Mouse (Mus musculus) liver, adult 2 months (tissue): ENCODE data around the gene Acap1. TPM values are rescaled to one million over a fixed set of nuclear protein-coding genes. Genes with fewer than 3 reads are reported as not detected.

Experiments used
- DNase-seq: peaks from one replicate; pipeline ENCODE4 v3.0.0-alpha.2; 2011; ENCODE audit warnings: low read depth, low spot score; ENCODE audit errors: extremely low read depth
- H3K27ac ChIP-seq: fragments of 200-500 bp; replicated peaks from 2 replicates; pipeline ENCODE4 v1.5.1; 2012; ENCODE audit warnings: low read depth, mild to moderate bottlenecking, control low read depth, inconsistent platforms, low read length; ENCODE audit not compliant: insufficient read depth
- H3K27me3 ChIP-seq: fragments of 200-500 bp; 2 replicates; pipeline ENCODE4 v1.6.1; 2012; ENCODE audit warnings: mild to moderate bottlenecking, moderate library complexity, low read length, inconsistent platforms; ENCODE audit not compliant: control insufficient read depth, insufficient read depth
- H3K36me3 ChIP-seq: fragments of 200-500 bp; 2 replicates; pipeline ENCODE4 v1.6.1; 2012; ENCODE audit warnings: low read length, inconsistent platforms; ENCODE audit not compliant: control insufficient read depth, insufficient read depth
- H3K4me1 ChIP-seq: fragments of 200-500 bp; 2 replicates; pipeline ENCODE4 v1.6.1; 2011; ENCODE audit warnings: low read length; ENCODE audit not compliant: control insufficient read depth, insufficient read depth
- H3K4me3 ChIP-seq: fragments of 200-500 bp; 2 replicates; pipeline ENCODE4 v1.5.1; 2011; ENCODE audit warnings: low read depth, mild to moderate bottlenecking, control low read depth, low read length, moderate library complexity; ENCODE audit not compliant: insufficient read depth
- H3K79me2 ChIP-seq: fragments of 200-500 bp; 2 replicates; pipeline ENCODE4 v1.6.1; 2012; ENCODE audit warnings: inconsistent platforms, mild to moderate bottlenecking, low read length, moderate library complexity; ENCODE audit not compliant: control insufficient read depth, insufficient read depth
- H3K9ac ChIP-seq: fragments of 200-500 bp; 2 replicates; pipeline ENCODE4 v1.6.1; 2012; ENCODE audit warnings: low read depth, mild to moderate bottlenecking, control low read depth, inconsistent platforms, low read length
- CTCF ChIP-seq: fragments of 200-500 bp; IDR thresholded peaks from 2 replicates; pipeline ENCODE4 v1.5.1; 2011; ENCODE audit warnings: low read depth, low read length, control low read depth
- POLR2A ChIP-seq: fragments of 200-500 bp; IDR thresholded peaks from 2 replicates; pipeline ENCODE4 v1.6.1; 2011; ENCODE audit warnings: low read length, control low read depth; ENCODE audit not compliant: insufficient read depth; ENCODE audit errors: extremely low read depth
- WGBS: fragments of 180-500 bp; shearing (Covaris S2); methylation state at CpG from one replicate; pipeline ENCODE4 v1.1.7; 2018; 5-methylcytosine and 5-hydroxymethylcytosine counted together
- polyA plus RNA-seq: library from polyadenylated mRNA; depleted of rRNA; stranded (reverse); fragments of >200 nt; gene quantifications from 2 replicates; pipeline ENCODE4 v1.2.3, GENCODE M21; 2012
- total RNA-seq: library from RNA; depleted of rRNA; stranded (reverse); fragments of >200 nt; gene quantifications from 2 replicates; pipeline ENCODE4 v1.2.3, GENCODE M21; 2014

The Acap1 gene
- total and polyA plus RNA-seq, 2 experiments: 1.2 to 3.3 TPM

GRCm38 (mm10) chr11:69837952-69838713 lies 57.2 kb downstream of the Acap1 start, which contains the start of gene Tmem256:
Gene Tmem256, plus strand, starts transcription at chr11:69838514.
- H3K79me2 ChIP-seq: no peaks in the 10 kb centered on the region
- TF ChIP-seq POLR2A (peak; percentile 89), CTCF (no peak)
- peak within 1 kb of the TSS; percentile 90 for H3K9ac ChIP-seq
- H3K4me3 ChIP-seq: peak within 1 kb of the TSS; percentile 94
- no peaks in the 10 kb centered on the region for H3K36me3 ChIP-seq
- H3K27ac ChIP-seq: peak within 1 kb of the TSS; percentile 94
- 0 out of 2 replicates have a peak, but pooled peaks cover 3% of the 10 kb centered on the region for H3K27me3 ChIP-seq
- peak; percentile 97 for DNase-seq
- under 1% methylated on average over 34 of the region's 34 CpGs for WGBS
- H3K4me1 ChIP-seq: peaks cover 2% of the 10 kb centered on the region

GRCm38 (mm10) chr11:69837604-69837951 lies 57.8 kb downstream of the Acap1 start, which contains the start of gene Nlgn2:
Gene Nlgn2, minus strand, starts transcription at chr11:69837784.
- Histone ChIP-seq H3K4me1 (peaks cover 2% of the 10 kb centered on the region), H3K79me2 (no peaks in the 10 kb centered on the region), H3K27me3 (0 out of 2 replicates have a peak, but pooled peaks cover 3% of the 10 kb centered on the region), H3K36me3 (no peaks in the 10 kb centered on the region), H3K27ac (peak within 1 kb of the TSS; percentile 94), H3K4me3 (peak within 1 kb of the TSS; percentile 94), H3K9ac (peak within 1 kb of the TSS; percentile 90)
- no peak for DNase-seq
- 0% methylated on average over 29 of the region's 32 CpGs for WGBS
- TF ChIP-seq CTCF (no peak), POLR2A (0 out of 2 replicates have a peak, but pooled peaks have one; percentile 19)

- H3K27ac ChIP-seq: no peak overlapping the region
- H3K4me1 ChIP-seq: peaks cover 2% of the 10 kb centered on the region
- peak overlapping the region; percentile 53 for H3K9ac ChIP-seq
- 7% methylated on average over 49 of the region's 52 CpGs for WGBS
- TF ChIP-seq CTCF: no peak
- no peak for TF ChIP-seq POLR2A
- peak overlapping the region; percentile 72 for H3K4me3 ChIP-seq
- H3K27me3 ChIP-seq: 0 out of 2 replicates have a peak, but pooled peaks cover 3% of the 10 kb centered on the region
- no peak for DNase-seq
- H3K79me2 ChIP-seq: no peaks in the 10 kb centered on the region
- no peaks in the 10 kb centered on the region for H3K36me3 ChIP-seq
Measured at GRCm38 (mm10) chr11:69836703-69837576, 58.4 kb downstream of the Acap1 start.

GRCm38 (mm10) chr11:69835966-69836335 lies 59.4 kb downstream of the Acap1 start:
- H3K4me3 ChIP-seq: no peak overlapping the region
- H3K27ac ChIP-seq: no peak overlapping the region
- no peaks in the 10 kb centered on the region for H3K36me3 ChIP-seq
- WGBS: 34% methylated on average over 4 of the region's 4 CpGs
- 0 out of 2 replicates have a peak, but pooled peaks cover 3% of the 10 kb centered on the region for H3K27me3 ChIP-seq
- H3K9ac ChIP-seq: no peak overlapping the region
- peaks cover 2% of the 10 kb centered on the region for H3K4me1 ChIP-seq
- no peak for DNase-seq
- TF ChIP-seq CTCF (no peak), POLR2A (no peak)
- no peaks in the 10 kb centered on the region for H3K79me2 ChIP-seq

GRCm38 (mm10) chr11:69835326-69835965 lies 59.9 kb downstream of the Acap1 start:
- H3K27me3 ChIP-seq: 0 out of 2 replicates have a peak, but pooled peaks cover 3% of the 10 kb centered on the region
- no peaks in the 10 kb centered on the region for H3K36me3 ChIP-seq
- no peak overlapping the region for H3K27ac ChIP-seq
- no peaks in the 10 kb centered on the region for H3K79me2 ChIP-seq
- H3K9ac ChIP-seq: no peak overlapping the region
- no peak for DNase-seq
- no peak overlapping the region for H3K4me3 ChIP-seq
- 64% methylated on average over 9 of the region's 9 CpGs for WGBS
- H3K4me1 ChIP-seq: peaks cover 2% of the 10 kb centered on the region
- TF ChIP-seq POLR2A (no peak), CTCF (no peak)
